Mouse (Mus musculus): ENCODE measurements around the gene Scand1. TPM values are rescaled to one million over a fixed set of nuclear protein-coding genes. Genes with fewer than 3 reads are reported as not detected.

Gene Scand1
- polyA plus RNA-seq, 1 experiment from 2014 or later, result 48.8 TPM

- Histone ChIP-seq H3K36me3 (ENCODE audit: insufficient read depth, low read length) (peaks cover 33% of the 10 kb centered on the region), H3K4me3 (ENCODE audit: low read length) (no peak overlapping the region), H3K4me2 (replicated peaks; ENCODE audit: low read depth, low read length) (no peak overlapping the region), H3K9ac (replicated peaks; ENCODE audit: low read length) (no peak overlapping the region), H3K27me3 (ENCODE audit: insufficient read depth, low read length) (no peaks in the 10 kb centered on the region), H3K27ac (ENCODE audit: low read length) (no peak overlapping the region), H3K4me1 (ENCODE audit: insufficient read depth, low read length) (no peaks in the 10 kb centered on the region), H3K9me3 (ENCODE audit: low read length) (no peaks in the 10 kb centered on the region)
- WGBS, result 87% methylated on average over 4 of the region's 4 CpGs
- no peak for ATAC-seq (ENCODE audit: low FRiP score, low TSS enrichment)
These were observed 49.2 kb downstream of the Scand1 start for GRCm38 (mm10) chr2:156263204-156263893.

Small RNA genes lying within 50 kb of the gene (microRNA-seq; reads per million reads assigned to microRNA genes)
- gene Gm22759, result not detected

Other genes starting within 250 kb of the Scand1 start
- gene Spag4, start 247.5 kb downstream of the Scand1 start, polyA plus RNA-seq (2015; fragmentation: Nextera tagmentation; extraction: Ambion mirVana), result 2.8 and 3.3 TPM in 2 replicates
- gene Cpne1, start 200.7 kb downstream of the Scand1 start, polyA plus RNA-seq (2015; fragmentation: Nextera tagmentation; extraction: Ambion mirVana), result 70.6 and 75.8 TPM in 2 replicates
- gene Rbm12, start 200.7 kb downstream of the Scand1 start, polyA plus RNA-seq (2015; fragmentation: Nextera tagmentation; extraction: Ambion mirVana), result 27.7 and 29.3 TPM in 2 replicates
- 22.0 and 26.5 TPM in 2 replicates for gene Gm28036, start 185.6 kb downstream of the Scand1 start, polyA plus RNA-seq (2015; fragmentation: Nextera tagmentation; extraction: Ambion mirVana)
- 361 and 371 TPM in 2 replicates for gene Romo1, start 168.7 kb downstream of the Scand1 start, polyA plus RNA-seq (2015; fragmentation: Nextera tagmentation; extraction: Ambion mirVana)
- 56.1 and 60.1 TPM in 2 replicates for gene Nfs1, start 168.5 kb downstream of the Scand1 start, polyA plus RNA-seq (2015; fragmentation: Nextera tagmentation; extraction: Ambion mirVana)
- 569 and 661 TPM in 2 replicates for gene Rbm39, start 132.5 kb downstream of the Scand1 start, polyA plus RNA-seq (2015; fragmentation: Nextera tagmentation; extraction: Ambion mirVana)
- gene Phf20, start 116.2 kb downstream of the Scand1 start, polyA plus RNA-seq (2015; fragmentation: Nextera tagmentation; extraction: Ambion mirVana), result 68.2 and 82.5 TPM in 2 replicates
- 5.5 and 8.1 TPM in 2 replicates for gene Cnbd2, start 405 bp downstream of the Scand1 start, polyA plus RNA-seq (2015; fragmentation: Nextera tagmentation; extraction: Ambion mirVana)
- 2.1 and 2.5 TPM in 2 replicates for gene Epb41l1, start 108.2 kb upstream of the Scand1 start, polyA plus RNA-seq (2015; fragmentation: Nextera tagmentation; extraction: Ambion mirVana)
- gene Aar2, start 234.9 kb upstream of the Scand1 start, polyA plus RNA-seq (2015; fragmentation: Nextera tagmentation; extraction: Ambion mirVana), result 40.4 and 41.3 TPM in 2 replicates